Mouse (Mus musculus) erythroblast, adult 5-6 weeks (primary cell): ENCODE results near the gene Xpa. TPM values are rescaled to one million over a fixed set of nuclear protein-coding genes. Genes with fewer than 3 reads are reported as not detected.

Source experiments
- total RNA-seq, 2 experiments: library from RNA; stranded (forward) in 1 of 2; stranded (reverse) in 1 of 2; fragments of 150-400 nt in 1 of 2; fragments of 200-764, 138-1000 nt in 1 of 2; gene quantifications; 2 replicates each; pipeline versions ENCODE4 v1.2.3 to v1.2.4; 2015 to 2017; ENCODE audit warnings: low replicate concordance in 2 of 2

The Xpa gene
- total RNA-seq, 2 experiments from 2014 or later: 54.0 to 88.6 TPM

Other genes starting within 250 kb of the Xpa start
- gene Tdrd7, start 231.0 kb downstream of the Xpa start, total RNA-seq (2015; ENCODE audit: low replicate concordance): 14.2 and 25.1 TPM in 2 replicates
- 11.4 and 14.9 TPM in 2 replicates for gene Tdrd7, start 231.0 kb downstream of the Xpa start, total RNA-seq (2017; ENCODE audit: low replicate concordance)
- gene Tmod1, start 157.4 kb downstream of the Xpa start, total RNA-seq (2015; ENCODE audit: low replicate concordance): 129 and 139 TPM in 2 replicates
- 146 and 185 TPM in 2 replicates for gene Tmod1, start 157.4 kb downstream of the Xpa start, total RNA-seq (2017; ENCODE audit: low replicate concordance)
- 11.9 and 23.0 TPM in 2 replicates for gene Ncbp1, start 57.7 kb downstream of the Xpa start, total RNA-seq (2015; ENCODE audit: low replicate concordance)
- gene Ncbp1, start 57.7 kb downstream of the Xpa start, total RNA-seq (2017; ENCODE audit: low replicate concordance): 21.2 and 28.8 TPM in 2 replicates
- gene Tstd2, start 57.6 kb downstream of the Xpa start, total RNA-seq (2015; ENCODE audit: low replicate concordance): 2.1 and 6.1 TPM in 2 replicates
- 5.0 and 9.8 TPM in 2 replicates for gene Tstd2, start 57.6 kb downstream of the Xpa start, total RNA-seq (2017; ENCODE audit: low replicate concordance)
- not detected in 2 replicates for gene Foxe1, start 147.3 kb upstream of the Xpa start, total RNA-seq (2015; ENCODE audit: low replicate concordance)
- not detected in 2 replicates for gene Foxe1, start 147.3 kb upstream of the Xpa start, total RNA-seq (2017; ENCODE audit: low replicate concordance)
- 39.8 and 54.5 TPM in 2 replicates for gene Trmo, start 193.1 kb upstream of the Xpa start, total RNA-seq (2015; ENCODE audit: low replicate concordance)
- 64.6 and 70.5 TPM in 2 replicates for gene Trmo, start 193.1 kb upstream of the Xpa start, total RNA-seq (2017; ENCODE audit: low replicate concordance)
- 294 and 312 TPM in 2 replicates for gene Hemgn, start 217.2 kb upstream of the Xpa start, total RNA-seq (2015; ENCODE audit: low replicate concordance)
- gene Hemgn, start 217.2 kb upstream of the Xpa start, total RNA-seq (2017; ENCODE audit: low replicate concordance): 420 and 452 TPM in 2 replicates